8 mouse cellular contexts compared by ENCODE assay signal in the genomic region with DNA sequence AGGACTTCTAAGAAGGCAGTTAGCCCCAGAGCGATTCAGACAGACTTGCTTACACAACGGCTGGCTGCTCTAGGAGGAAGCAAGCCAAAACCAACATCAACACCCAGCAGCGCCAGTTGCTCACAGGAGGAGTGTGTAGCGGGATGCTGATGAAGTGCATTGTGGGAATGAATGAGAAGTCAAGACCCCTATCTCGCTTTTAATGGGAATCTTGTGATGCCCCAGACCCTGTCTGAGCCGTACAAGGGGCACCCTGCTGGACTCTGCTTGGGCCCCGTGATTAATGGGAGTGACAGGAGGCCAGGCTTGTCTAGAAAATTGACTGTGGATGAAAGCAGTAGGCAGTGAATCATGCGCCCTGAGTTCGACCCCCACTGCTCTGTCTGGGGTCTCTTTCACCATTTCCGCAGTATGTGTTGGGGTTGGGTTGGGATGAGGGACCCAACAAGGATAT. TPM values are rescaled to one million over a fixed set of nuclear protein-coding genes. Genes with fewer than 3 reads are reported as not detected.
DNase-seq lines count a peak whose midpoint lies in the region; ATAC-seq and TF ChIP-seq lines count a peak whose summit lies in the region.

No protein-coding gene starts in this region.

- no peak overlapping the region for H3K9ac ChIP-seq in forebrain, embryonic 12.5 days
- H3K9ac ChIP-seq in heart, embryonic 13.5 days: no peak overlapping the region
- H3K9ac ChIP-seq in kidney, postnatal 0 days (ENCODE audit: low read depth, low read length): no peak overlapping the region
- no peak overlapping the region for H3K9ac ChIP-seq in liver, postnatal 0 days (replicated peaks)

- no peaks in the 10 kb centered on the region for H3K27me3 ChIP-seq in forebrain, embryonic 12.5 days
- H3K27me3 ChIP-seq in heart, embryonic 13.5 days (replicated peaks): no peaks in the 10 kb centered on the region
- H3K27me3 ChIP-seq in kidney, postnatal 0 days (ENCODE audit: insufficient read depth, low read length): no peaks in the 10 kb centered on the region
- no peaks in the 10 kb centered on the region for H3K27me3 ChIP-seq in liver, postnatal 0 days (ENCODE audit: insufficient read depth, low read length)

- H3K4me3 ChIP-seq in forebrain, embryonic 12.5 days (replicated peaks): no peak overlapping the region
- H3K4me3 ChIP-seq in heart, embryonic 13.5 days: no peak overlapping the region
- H3K4me3 ChIP-seq in kidney, postnatal 0 days (replicated peaks; ENCODE audit: low read depth, low read length): no peak overlapping the region
- no peak overlapping the region for H3K4me3 ChIP-seq in liver, postnatal 0 days (ENCODE audit: low read depth, low read length)

- ATAC-seq in forebrain, embryonic 12.5 days (ENCODE audit: low FRiP score): peak; percentile 60
- ATAC-seq in heart, embryonic 13.5 days (ENCODE audit: extremely low read depth, insufficient number of reproducible peaks, low FRiP score, low TSS enrichment): peak; percentile 56
- ATAC-seq in kidney, postnatal 0 days (replicated peaks; ENCODE audit: low FRiP score, low read depth): peak; percentile 84
- ATAC-seq in liver, postnatal 0 days: peak; percentile 53

- WGBS in forebrain, embryonic 12.5 days: 72% methylated on average over 10 of the region's 10 CpGs
- 56% methylated on average over 10 of the region's 10 CpGs for WGBS in heart, embryonic 13.5 days
- WGBS in kidney, postnatal 0 days: 47% methylated on average over 10 of the region's 10 CpGs
- WGBS in liver, postnatal 0 days (ENCODE audit: insufficient replicate concordance): 65% methylated on average over 10 of the region's 10 CpGs

- DNase-seq in ovary, adult 18-20 months (ENCODE audit: low spot score): peak; percentile 55
- DNase-seq in ovary, postnatal 10 days (ENCODE audit: low spot score): no peak
- peak; percentile 92 for DNase-seq in kidney, postnatal 0 days (ENCODE audit: low spot score)
- no peak for DNase-seq in liver, postnatal 0 days
- peak; percentile 39 for DNase-seq in ovary, postnatal 14 days (ENCODE audit: low spot score)
- DNase-seq in c-Kit-positive CD71-positive TER-119-positive erythroid progenitor cells, embryonic 14.5 days (ENCODE audit: low spot score): no peak

- H3K4me1 ChIP-seq in forebrain, embryonic 12.5 days: peaks cover 17% of the 10 kb centered on the region
- peaks cover 55% of the 10 kb centered on the region for H3K4me1 ChIP-seq in heart, embryonic 13.5 days
- peaks cover 7% of the 10 kb centered on the region for H3K4me1 ChIP-seq in kidney, postnatal 0 days (replicated peaks; ENCODE audit: insufficient read depth, low read length)
- H3K4me1 ChIP-seq in liver, postnatal 0 days (ENCODE audit: insufficient read depth): peaks cover 13% of the 10 kb centered on the region

- TF ChIP-seq CTCF in kidney, postnatal 0 days (IDR thresholded peaks at IDR 0.05; ENCODE audit: low read depth): no peak
- TF ChIP-seq CTCF in liver, postnatal 0 days (IDR thresholded peaks at IDR 0.05; ENCODE audit: low read depth): no peak

- H3K27ac ChIP-seq in forebrain, embryonic 12.5 days: peak overlapping the region; percentile 53
- H3K27ac ChIP-seq in heart, embryonic 13.5 days (replicated peaks): peak overlapping the region; percentile 91
- H3K27ac ChIP-seq in kidney, postnatal 0 days: peak overlapping the region; percentile 70
- H3K27ac ChIP-seq in liver, postnatal 0 days (ENCODE audit: low read depth): peak overlapping the region; percentile 51; the same call in 1 of the 2 replicates

- no peak for TF ChIP-seq EP300 in liver, postnatal 0 days (IDR thresholded peaks at IDR 0.05; ENCODE audit: low read depth)

- no peaks in the 10 kb centered on the region for H3K36me3 ChIP-seq in forebrain, embryonic 12.5 days (replicated peaks)
- no peaks in the 10 kb centered on the region for H3K36me3 ChIP-seq in heart, embryonic 13.5 days
- H3K36me3 ChIP-seq in kidney, postnatal 0 days (ENCODE audit: insufficient read depth, low read length): no peaks in the 10 kb centered on the region
- no peaks in the 10 kb centered on the region for H3K36me3 ChIP-seq in liver, postnatal 0 days (replicated peaks; ENCODE audit: insufficient read depth, low read length)

- no peaks in the 10 kb centered on the region for H3K9me3 ChIP-seq in forebrain, embryonic 12.5 days
- H3K9me3 ChIP-seq in heart, embryonic 13.5 days: no peaks in the 10 kb centered on the region
- no peaks in the 10 kb centered on the region for H3K9me3 ChIP-seq in kidney, postnatal 0 days (replicated peaks; ENCODE audit: low read length)
- no peaks in the 10 kb centered on the region for H3K9me3 ChIP-seq in liver, postnatal 0 days (ENCODE audit: low read length)

- H3K4me2 ChIP-seq in forebrain, embryonic 12.5 days: no peak overlapping the region
- H3K4me2 ChIP-seq in heart, embryonic 13.5 days: peak overlapping the region; percentile 37; the same call in 1 of the 2 replicates
- H3K4me2 ChIP-seq in kidney, postnatal 0 days (ENCODE audit: low read length): no peak overlapping the region
- H3K4me2 ChIP-seq in liver, postnatal 0 days (ENCODE audit: low read depth, low read length): no peak overlapping the region

RNA-seq across cellular contexts. Expression of a gene that starts 58.6 kb away (rescaled TPM):
- polyA plus RNA-seq in forebrain, embryonic 12.5 days (2016; fragmentation: Nextera tagmentation; extraction: Ambion mirVana): not detected in 2 replicates
- polyA plus RNA-seq in heart, embryonic 13.5 days (2015; fragmentation: Nextera tagmentation; extraction: Ambion mirVana): not detected in 2 replicates
- not detected in 2 replicates for polyA plus RNA-seq in kidney, postnatal 0 days (2015; fragmentation: Nextera tagmentation; extraction: Ambion mirVana)
- not detected in 2 replicates for polyA plus RNA-seq in liver, postnatal 0 days (2015; fragmentation: Nextera tagmentation; extraction: Ambion mirVana)

Comparison
In these comparisons a context has a peak if more than half of its experiments do, and no peak if none do; other contexts are left out.
1. DNase-seq: peak in ovary, adult 18-20 months (single experiment), kidney, postnatal 0 days (single experiment) and ovary, postnatal 14 days (single experiment); none in ovary, postnatal 10 days (single experiment), liver, postnatal 0 days (single experiment) and c-Kit-positive CD71-positive TER-119-positive erythroid progenitor cells, embryonic 14.5 days (single experiment).
2. Peak in every context shown above with its lines, with median percentiles within 50 percentile points of each other: ATAC-seq and H3K27ac ChIP-seq.